Mouse (Mus musculus) limb, embryonic 10.5 days (tissue): Measurements from ENCODE around the gene Cylc1. TPM values are rescaled to one million over a fixed set of nuclear protein-coding genes. Genes with fewer than 3 reads are reported as not detected.

ENCODE experiments used
- DNase-seq: peaks from one replicate; pipeline ENCODE4 v3.0.0-alpha.2; 2017; ENCODE audit warnings: low spot score
- H3K27ac ChIP-seq: fragments of 300-500 bp; sonication (generic); 2 replicates; pipeline ENCODE4 v1.5.1; 2016; ENCODE audit warnings: mild to moderate bottlenecking
- H3K27me3 ChIP-seq: fragments of 300-500 bp; sonication (generic); 2 replicates; pipeline ENCODE4 v1.6.1; 2016; ENCODE audit warnings: low read depth, mild to moderate bottlenecking; ENCODE audit not compliant: poor library complexity, severe bottlenecking
- H3K36me3 ChIP-seq: fragments of 300-500 bp; sonication (generic); 2 replicates; pipeline ENCODE4 v1.6.1; 2016; ENCODE audit warnings: mild to moderate bottlenecking, moderate library complexity
- H3K4me1 ChIP-seq: fragments of 300-500 bp; sonication (generic); 2 replicates; pipeline ENCODE4 v1.6.1; 2016
- H3K4me3 ChIP-seq: fragments of 300-500 bp; sonication (generic); 2 replicates; pipeline ENCODE4 v1.5.1; 2016; ENCODE audit warnings: mild to moderate bottlenecking, moderate library complexity
- H3K9me3 ChIP-seq: fragments of 300-500 bp; sonication (generic); replicated peaks from 2 replicates; pipeline ENCODE4 v1.6.1; 2016; ENCODE audit warnings: mild to moderate bottlenecking
- WGBS: fragments of 180-500 bp; shearing (Covaris S2); methylation state at CpG from one replicate; pipeline ENCODE4 v1.1.7; 2016; 5-methylcytosine and 5-hydroxymethylcytosine counted together
- polyA plus RNA-seq: library from polyadenylated mRNA; unstranded; fragments of >200 nt; fragmentation: Nextera tagmentation; extraction: Ambion mirVana; gene quantifications from 2 replicates; pipeline ENCODE4 v1.2.1, GENCODE M21; 2016

The Cylc1 gene
- polyA plus RNA-seq: not detected in 2 replicates

- no peaks in the 10 kb centered on the region for H3K9me3 ChIP-seq
- no peak for DNase-seq
- H3K27ac ChIP-seq: no peak within 1 kb of the TSS
- H3K4me1 ChIP-seq: no peaks in the 10 kb centered on the region
- no peaks in the 10 kb centered on the region for H3K36me3 ChIP-seq
- H3K27me3 ChIP-seq: no peaks in the 10 kb centered on the region
- H3K4me3 ChIP-seq: no peak within 1 kb of the TSS
Observed at GRCm38 (mm10) chrX:111110118-111110517, at the start of gene Cylc1. TSS of gene Cylc1 (plus strand) at chrX:111110418.

GRCm38 (mm10) chrX:111078680-111079079, 31.5 kb upstream of the Cylc1 start:
- DNase-seq: no peak
- H3K27ac ChIP-seq: no peak overlapping the region
- no peaks in the 10 kb centered on the region for H3K9me3 ChIP-seq
- no peaks in the 10 kb centered on the region for H3K27me3 ChIP-seq
- 89% methylated on average over 8 of the region's 8 CpGs for WGBS
- H3K36me3 ChIP-seq: no peaks in the 10 kb centered on the region
- no peak overlapping the region for H3K4me3 ChIP-seq
- H3K4me1 ChIP-seq: no peaks in the 10 kb centered on the region

DNA sequence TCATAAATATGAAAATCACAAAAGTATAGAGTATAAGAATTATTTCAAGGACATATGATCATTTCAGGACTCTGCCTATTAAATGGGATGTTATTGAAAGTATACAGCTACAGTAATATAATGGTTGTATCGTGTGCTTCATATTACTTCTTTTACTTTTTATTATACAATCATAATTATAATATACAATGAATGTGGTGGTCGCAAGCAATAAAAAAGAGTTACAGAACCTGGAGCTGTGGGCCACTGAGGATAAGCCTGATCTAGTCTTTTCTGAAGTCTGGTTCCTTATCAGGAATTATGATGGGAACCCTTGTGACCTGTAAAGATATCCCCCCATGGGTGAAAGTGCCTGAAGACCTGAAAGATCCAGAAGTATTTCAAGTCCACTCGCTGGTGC, 57.8 kb downstream of the Cylc1 start, which contains the start of gene Gm10112:
TSS of gene Gm10112 (plus strand) at position 301 of the 400 bp plus-strand sequence.
- 90% methylated on average over 3 of the region's 3 CpGs for WGBS
- H3K27me3 ChIP-seq: no peaks in the 10 kb centered on the region
- H3K4me3 ChIP-seq: no peak within 1 kb of the TSS
- H3K36me3 ChIP-seq: no peaks in the 10 kb centered on the region
- H3K27ac ChIP-seq: no peak within 1 kb of the TSS
- no peaks in the 10 kb centered on the region for H3K4me1 ChIP-seq
- H3K9me3 ChIP-seq: no peaks in the 10 kb centered on the region
- no peak for DNase-seq

Other genes with a start within 250 kb of the Cylc1 start
- gene Gm10112, start 57.9 kb downstream of the Cylc1 start, polyA plus RNA-seq: not detected in 2 replicates